Mouse (Mus musculus): ENCODE data around the gene 2410137M14Rik. TPM values are rescaled to one million over a fixed set of nuclear protein-coding genes. Genes with fewer than 3 reads are reported as not detected.

Gene 2410137M14Rik
- polyA plus RNA-seq, 1 experiment from 2014 or later: not detected

GRCm38 (mm10) chr17:36948286-36948685 is 32.8 kb downstream of the 2410137M14Rik start:
- H3K9ac ChIP-seq (ENCODE audit: low read length): no peak overlapping the region
- no peak for ATAC-seq (replicated peaks; ENCODE audit: low FRiP score)
- no peak for DNase-seq (ENCODE audit: low spot score)
- 93% methylated on average over 1 of the region's 1 CpGs for WGBS
- H3K4me3 ChIP-seq (ENCODE audit: low read depth, low read length): no peak overlapping the region
- peaks cover 2% of the 10 kb centered on the region; the same call in 1 of the 2 replicates for H3K4me1 ChIP-seq (replicated peaks; ENCODE audit: control insufficient read depth, insufficient read depth, low read length)
- no peak overlapping the region for H3K4me2 ChIP-seq (ENCODE audit: low read depth, low read length, severe bottlenecking)
- H3K36me3 ChIP-seq (ENCODE audit: control insufficient read depth, insufficient read depth, low read length): no peaks in the 10 kb centered on the region; the same call in 1 of the 2 replicates
- no peaks in the 10 kb centered on the region for H3K9me3 ChIP-seq (ENCODE audit: control insufficient read depth, low read length)
- H3K27me3 ChIP-seq (ENCODE audit: control insufficient read depth, insufficient read depth, low read length): peaks cover 23% of the 10 kb centered on the region
- no peak overlapping the region for H3K27ac ChIP-seq (ENCODE audit: low read depth, low read length)

- Histone ChIP-seq H3K9me3 (ENCODE audit: control insufficient read depth, low read length) (no peaks in the 10 kb centered on the region), H3K27ac (ENCODE audit: low read depth, low read length) (no peak overlapping the region), H3K4me3 (ENCODE audit: low read depth, low read length) (peak overlapping the region; percentile 48), H3K9ac (ENCODE audit: low read length) (peak overlapping the region; percentile 75), H3K36me3 (ENCODE audit: control insufficient read depth, insufficient read depth, low read length) (no peaks in the 10 kb centered on the region; the same call in 1 of the 2 replicates), H3K4me2 (ENCODE audit: low read depth, low read length, severe bottlenecking) (peak overlapping the region; percentile 91), H3K27me3 (ENCODE audit: control insufficient read depth, insufficient read depth, low read length) (peaks cover 33% of the 10 kb centered on the region), H3K4me1 (replicated peaks; ENCODE audit: control insufficient read depth, insufficient read depth, low read length) (peaks cover 10% of the 10 kb centered on the region; the same call in 1 of the 2 replicates)
- peak; percentile 83 for DNase-seq (ENCODE audit: low spot score)
- ATAC-seq (replicated peaks; ENCODE audit: low FRiP score): peak; percentile 60
- WGBS: under 1% methylated on average over 62 of the region's 62 CpGs
Observed at GRCm38 (mm10) chr17:36947051-36947819, 33.8 kb downstream of the 2410137M14Rik start.

GRCm38 (mm10) chr17:36944121-36944775 is 36.8 kb downstream of the 2410137M14Rik start:
- H3K9me3 ChIP-seq (ENCODE audit: control insufficient read depth, low read length): no peaks in the 10 kb centered on the region
- no peak overlapping the region for H3K4me3 ChIP-seq (ENCODE audit: low read depth, low read length)
- no peaks in the 10 kb centered on the region; the same call in 1 of the 2 replicates for H3K36me3 ChIP-seq (ENCODE audit: control insufficient read depth, insufficient read depth, low read length)
- WGBS: 15% methylated on average over 9 of the region's 9 CpGs
- H3K4me2 ChIP-seq (ENCODE audit: low read depth, low read length, severe bottlenecking): no peak overlapping the region
- H3K4me1 ChIP-seq (replicated peaks; ENCODE audit: control insufficient read depth, insufficient read depth, low read length): peaks cover 10% of the 10 kb centered on the region; the same call in 1 of the 2 replicates
- ATAC-seq (replicated peaks; ENCODE audit: low FRiP score) (no peak), DNase-seq (ENCODE audit: low spot score) (no peak)
- H3K27me3 ChIP-seq (ENCODE audit: control insufficient read depth, insufficient read depth, low read length): peaks cover 39% of the 10 kb centered on the region
- H3K9ac ChIP-seq (ENCODE audit: low read length): no peak overlapping the region
- H3K27ac ChIP-seq (ENCODE audit: low read depth, low read length): no peak overlapping the region

- Histone ChIP-seq H3K9ac (ENCODE audit: low read length) (no peak overlapping the region), H3K27me3 (ENCODE audit: control insufficient read depth, insufficient read depth, low read length) (peaks cover 39% of the 10 kb centered on the region), H3K4me1 (replicated peaks; ENCODE audit: control insufficient read depth, insufficient read depth, low read length) (peaks cover 10% of the 10 kb centered on the region; the same call in 1 of the 2 replicates), H3K4me3 (ENCODE audit: low read depth, low read length) (no peak overlapping the region), H3K9me3 (ENCODE audit: control insufficient read depth, low read length) (no peaks in the 10 kb centered on the region), H3K4me2 (ENCODE audit: low read depth, low read length, severe bottlenecking) (no peak overlapping the region), H3K27ac (ENCODE audit: low read depth, low read length) (no peak overlapping the region), H3K36me3 (ENCODE audit: control insufficient read depth, insufficient read depth, low read length) (no peaks in the 10 kb centered on the region)
- no peak for ATAC-seq (replicated peaks; ENCODE audit: low FRiP score)
- no peak for DNase-seq (ENCODE audit: low spot score)
- WGBS: 26% methylated on average over 5 of the region's 5 CpGs
Observed at GRCm38 (mm10) chr17:36943691-36944090, 37.3 kb downstream of the 2410137M14Rik start.

- Histone ChIP-seq H3K9me3 (ENCODE audit: control insufficient read depth, low read length) (no peaks in the 10 kb centered on the region), H3K36me3 (ENCODE audit: control insufficient read depth, insufficient read depth, low read length) (no peaks in the 10 kb centered on the region), H3K4me2 (ENCODE audit: low read depth, low read length, severe bottlenecking) (peak within 1 kb of the TSS; percentile 55), H3K27me3 (ENCODE audit: control insufficient read depth, insufficient read depth, low read length) (peaks cover 39% of the 10 kb centered on the region), H3K4me1 (replicated peaks; ENCODE audit: control insufficient read depth, insufficient read depth, low read length) (peaks cover 10% of the 10 kb centered on the region; the same call in 1 of the 2 replicates), H3K9ac (ENCODE audit: low read length) (peak within 1 kb of the TSS; percentile 28; the same call in 1 of the 2 replicates), H3K27ac (ENCODE audit: low read depth, low read length) (no peak within 1 kb of the TSS), H3K4me3 (ENCODE audit: low read depth, low read length) (peak within 1 kb of the TSS; percentile 27)
- peak; percentile 59 for DNase-seq (ENCODE audit: low spot score)
- 3% methylated on average over 59 of the region's 59 CpGs for WGBS
- ATAC-seq (replicated peaks; ENCODE audit: low FRiP score): 0 out of 2 replicates have a peak, but pooled peaks have one; percentile 13
Observed at GRCm38 (mm10) chr17:36942791-36943471, 38.1 kb downstream of the 2410137M14Rik start, which contains the start of gene Rnf39. TSS of gene Rnf39 (plus strand) at chr17:36942918.

GRCm38 (mm10) chr17:36942391-36942790 is 38.6 kb downstream of the 2410137M14Rik start:
- no peak overlapping the region for H3K9ac ChIP-seq (ENCODE audit: low read length)
- H3K4me2 ChIP-seq (ENCODE audit: low read depth, low read length, severe bottlenecking): no peak overlapping the region; the same call in 1 of the 2 replicates
- DNase-seq (ENCODE audit: low spot score) (no peak), ATAC-seq (replicated peaks; ENCODE audit: low FRiP score) (no peak)
- no peaks in the 10 kb centered on the region for H3K36me3 ChIP-seq (ENCODE audit: control insufficient read depth, insufficient read depth, low read length)
- H3K4me3 ChIP-seq (ENCODE audit: low read depth, low read length): no peak overlapping the region
- peaks cover 10% of the 10 kb centered on the region; the same call in 1 of the 2 replicates for H3K4me1 ChIP-seq (replicated peaks; ENCODE audit: control insufficient read depth, insufficient read depth, low read length)
- H3K27me3 ChIP-seq (ENCODE audit: control insufficient read depth, insufficient read depth, low read length): peaks cover 39% of the 10 kb centered on the region
- H3K27ac ChIP-seq (ENCODE audit: low read depth, low read length): no peak overlapping the region
- no peaks in the 10 kb centered on the region for H3K9me3 ChIP-seq (ENCODE audit: control insufficient read depth, low read length)
- WGBS: 60% methylated on average over 10 of the region's 10 CpGs

GRCm38 (mm10) chr17:36938056-36938455 is 43.0 kb downstream of the 2410137M14Rik start:
- Histone ChIP-seq H3K4me3 (ENCODE audit: low read depth, low read length) (no peak overlapping the region), H3K9ac (ENCODE audit: low read length) (no peak overlapping the region), H3K27ac (ENCODE audit: low read depth, low read length) (no peak overlapping the region), H3K36me3 (ENCODE audit: control insufficient read depth, insufficient read depth, low read length) (no peaks in the 10 kb centered on the region), H3K9me3 (ENCODE audit: control insufficient read depth, low read length) (no peaks in the 10 kb centered on the region), H3K27me3 (ENCODE audit: control insufficient read depth, insufficient read depth, low read length) (peaks cover 14% of the 10 kb centered on the region), H3K4me1 (replicated peaks; ENCODE audit: control insufficient read depth, insufficient read depth, low read length) (0 out of 2 replicates have a peak, but pooled peaks cover 6% of the 10 kb centered on the region), H3K4me2 (ENCODE audit: low read depth, low read length, severe bottlenecking) (no peak overlapping the region)
- DNase-seq (ENCODE audit: low spot score): no peak
- 81% methylated on average over 2 of the region's 2 CpGs for WGBS
- ATAC-seq (replicated peaks; ENCODE audit: low FRiP score): no peak

GRCm38 (mm10) chr17:36931806-36932205 is 49.2 kb downstream of the 2410137M14Rik start:
- Histone ChIP-seq H3K4me3 (ENCODE audit: low read depth, low read length) (no peak overlapping the region), H3K9me3 (ENCODE audit: control insufficient read depth, low read length) (no peaks in the 10 kb centered on the region), H3K27ac (ENCODE audit: low read depth, low read length) (no peak overlapping the region), H3K4me1 (replicated peaks; ENCODE audit: control insufficient read depth, insufficient read depth, low read length) (no peaks in the 10 kb centered on the region), H3K36me3 (ENCODE audit: control insufficient read depth, insufficient read depth, low read length) (no peaks in the 10 kb centered on the region), H3K27me3 (ENCODE audit: control insufficient read depth, insufficient read depth, low read length) (no peaks in the 10 kb centered on the region), H3K4me2 (ENCODE audit: low read depth, low read length, severe bottlenecking) (no peak overlapping the region), H3K9ac (ENCODE audit: low read length) (no peak overlapping the region)
- no peak for ATAC-seq (replicated peaks; ENCODE audit: low FRiP score)
- no peak for DNase-seq (ENCODE audit: low spot score)
- 70% methylated on average over 2 of the region's 2 CpGs for WGBS
